Mouse (Mus musculus): ENCODE results near the gene Fli1. TPM values are rescaled to one million over a fixed set of nuclear protein-coding genes. Genes with fewer than 3 reads are reported as not detected.

Gene Fli1
- polyA plus RNA-seq, 1 experiment from 2014 or later = 3.6 TPM

DNA sequence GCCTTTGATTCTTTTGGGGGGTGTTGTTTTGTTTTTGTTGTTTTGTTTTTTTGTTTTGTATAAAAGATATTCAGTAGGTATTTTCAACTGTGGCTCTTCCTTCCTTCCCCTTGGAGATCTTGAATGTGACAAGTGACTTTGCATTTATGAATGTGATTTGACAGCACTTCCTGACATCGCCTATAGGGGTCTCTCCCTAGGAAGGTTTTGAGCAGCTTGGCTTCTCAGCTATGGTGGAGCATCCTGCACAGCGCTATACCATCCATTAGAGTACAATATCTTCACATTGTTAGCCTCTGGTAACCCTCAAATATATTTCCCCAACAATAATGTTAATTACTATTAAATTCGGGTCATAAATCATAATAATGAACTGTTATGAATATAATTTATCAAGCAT, 96.9 kb downstream of the Fli1 start:
- no peak for ATAC-seq (ENCODE audit: low read depth)
- no peaks in the 10 kb centered on the region for H3K9me3 ChIP-seq (ENCODE audit: control insufficient read depth, low read length)
- WGBS = 52% methylated on average over 3 of the region's 3 CpGs

DNA sequence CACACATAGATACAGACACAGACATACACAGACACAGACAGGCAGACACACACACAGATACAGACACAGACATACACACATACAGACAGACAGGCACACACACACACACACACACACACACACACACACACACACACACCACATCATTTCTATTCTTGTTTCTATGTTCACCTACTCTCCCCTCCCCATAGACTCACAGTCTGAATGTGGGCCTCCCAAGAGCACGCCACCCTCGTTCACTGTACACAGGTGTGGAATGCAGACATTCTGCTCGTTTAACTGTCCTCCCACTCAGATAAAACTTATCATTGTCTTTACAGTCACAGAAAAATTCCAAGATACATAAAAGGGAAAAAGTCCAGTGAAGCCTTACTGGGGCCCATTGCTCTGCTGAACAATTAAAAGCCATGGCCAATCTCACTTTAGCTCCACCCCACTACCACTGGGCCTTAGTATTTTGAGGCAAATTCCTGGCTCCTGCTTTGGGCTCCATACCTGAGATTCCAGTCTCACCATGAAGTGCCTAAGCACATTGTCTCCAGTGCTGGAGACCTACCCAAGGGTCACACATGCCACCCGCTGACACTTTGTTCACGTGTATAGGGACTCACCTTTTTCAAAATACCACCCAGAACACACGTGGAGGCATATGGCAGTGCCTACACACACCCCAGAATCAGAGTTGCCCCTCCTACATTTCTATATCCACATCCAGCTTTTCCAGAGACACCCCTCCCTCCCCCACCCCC, 98.0 kb downstream of the Fli1 start:
- Histone ChIP-seq H3K27me3 (ENCODE audit: control insufficient read depth, insufficient read depth, low read length) (no peaks in the 10 kb centered on the region), H3K9me3 (ENCODE audit: control insufficient read depth, low read length) (no peaks in the 10 kb centered on the region), H3K4me1 (ENCODE audit: control insufficient read depth, insufficient read depth, low read length) (no peaks in the 10 kb centered on the region), H3K4me3 (ENCODE audit: low read depth, low read length) (no peak overlapping the region), H3K4me2 (ENCODE audit: low read depth, low read length) (no peak overlapping the region), H3K27ac (ENCODE audit: low read depth, low read length) (no peak overlapping the region), H3K9ac (replicated peaks; ENCODE audit: low read depth, low read length) (no peak overlapping the region), H3K36me3 (ENCODE audit: control insufficient read depth, insufficient read depth, low read length) (no peaks in the 10 kb centered on the region)
- no peak for ATAC-seq (ENCODE audit: low read depth)
- WGBS = 86% methylated on average over 6 of the region's 6 CpGs

More for the DNA sequence above, 96.9 kb downstream of the Fli1 start:
- Histone ChIP-seq H3K27ac (ENCODE audit: low read depth, low read length) (no peak overlapping the region), H3K9ac (replicated peaks; ENCODE audit: low read depth, low read length) (no peak overlapping the region), H3K4me3 (ENCODE audit: low read depth, low read length) (no peak overlapping the region), H3K36me3 (ENCODE audit: control insufficient read depth, insufficient read depth, low read length) (no peaks in the 10 kb centered on the region), H3K4me2 (ENCODE audit: low read depth, low read length) (no peak overlapping the region), H3K27me3 (ENCODE audit: control insufficient read depth, insufficient read depth, low read length) (no peaks in the 10 kb centered on the region), H3K4me1 (ENCODE audit: control insufficient read depth, insufficient read depth, low read length) (no peaks in the 10 kb centered on the region)

DNA sequence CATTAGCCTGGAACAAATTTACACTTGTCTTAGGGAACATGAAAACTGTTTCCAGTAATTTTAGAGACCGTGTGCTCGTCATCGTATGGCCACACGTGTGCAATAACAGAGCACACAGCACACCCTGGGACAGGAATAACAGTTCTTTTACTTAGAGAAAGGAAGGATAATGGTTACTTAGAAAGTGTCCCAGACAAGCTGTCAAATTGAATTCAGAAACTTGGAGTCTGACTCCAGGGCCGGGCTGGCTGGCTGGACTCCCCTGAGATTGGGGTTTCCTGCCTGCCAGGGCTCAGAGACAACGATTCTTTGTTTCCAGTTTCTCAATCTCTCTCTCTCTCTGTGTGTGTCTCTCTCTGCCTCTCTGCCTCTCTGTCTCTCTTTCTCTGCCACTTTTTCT, 98.8 kb downstream of the Fli1 start:
- Histone ChIP-seq H3K9ac (replicated peaks; ENCODE audit: low read depth, low read length) (no peak overlapping the region), H3K4me3 (ENCODE audit: low read depth, low read length) (no peak overlapping the region), H3K36me3 (ENCODE audit: control insufficient read depth, insufficient read depth, low read length) (no peaks in the 10 kb centered on the region), H3K4me1 (ENCODE audit: control insufficient read depth, insufficient read depth, low read length) (no peaks in the 10 kb centered on the region), H3K27me3 (ENCODE audit: control insufficient read depth, insufficient read depth, low read length) (no peaks in the 10 kb centered on the region), H3K4me2 (ENCODE audit: low read depth, low read length) (no peak overlapping the region), H3K9me3 (ENCODE audit: control insufficient read depth, low read length) (no peaks in the 10 kb centered on the region), H3K27ac (ENCODE audit: low read depth, low read length) (no peak overlapping the region)
- 54% methylated on average over 6 of the region's 6 CpGs for WGBS
- no peak for ATAC-seq (ENCODE audit: low read depth)

DNA sequence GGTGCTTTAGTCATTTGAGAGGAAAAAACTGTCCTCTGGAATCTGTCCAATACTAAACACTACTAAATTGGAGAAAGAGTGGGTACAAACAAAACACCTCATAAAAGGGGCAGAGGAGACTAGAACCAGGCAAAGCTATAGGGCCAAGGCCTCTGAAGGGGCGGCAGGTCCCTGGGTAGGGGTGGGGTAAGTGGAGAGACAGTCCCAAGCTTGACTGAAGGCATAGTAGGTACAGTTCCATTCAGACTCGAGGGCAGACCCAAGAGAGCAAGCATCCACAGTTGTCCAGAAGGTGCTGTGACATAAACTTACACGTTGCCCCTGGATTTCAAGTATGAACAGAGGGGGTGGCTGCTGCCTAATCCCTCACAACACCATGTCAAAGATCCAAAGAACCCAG, 99.5 kb downstream of the Fli1 start:
- 68% methylated on average over 3 of the region's 3 CpGs for WGBS
- Histone ChIP-seq H3K9ac (replicated peaks; ENCODE audit: low read depth, low read length) (no peak overlapping the region), H3K9me3 (ENCODE audit: control insufficient read depth, low read length) (no peaks in the 10 kb centered on the region), H3K27ac (ENCODE audit: low read depth, low read length) (no peak overlapping the region), H3K27me3 (ENCODE audit: control insufficient read depth, insufficient read depth, low read length) (no peaks in the 10 kb centered on the region), H3K36me3 (ENCODE audit: control insufficient read depth, insufficient read depth, low read length) (no peaks in the 10 kb centered on the region), H3K4me1 (ENCODE audit: control insufficient read depth, insufficient read depth, low read length) (no peaks in the 10 kb centered on the region), H3K4me3 (ENCODE audit: low read depth, low read length) (no peak overlapping the region), H3K4me2 (ENCODE audit: low read depth, low read length) (no peak overlapping the region)
- no peak for ATAC-seq (ENCODE audit: low read depth)

DNA sequence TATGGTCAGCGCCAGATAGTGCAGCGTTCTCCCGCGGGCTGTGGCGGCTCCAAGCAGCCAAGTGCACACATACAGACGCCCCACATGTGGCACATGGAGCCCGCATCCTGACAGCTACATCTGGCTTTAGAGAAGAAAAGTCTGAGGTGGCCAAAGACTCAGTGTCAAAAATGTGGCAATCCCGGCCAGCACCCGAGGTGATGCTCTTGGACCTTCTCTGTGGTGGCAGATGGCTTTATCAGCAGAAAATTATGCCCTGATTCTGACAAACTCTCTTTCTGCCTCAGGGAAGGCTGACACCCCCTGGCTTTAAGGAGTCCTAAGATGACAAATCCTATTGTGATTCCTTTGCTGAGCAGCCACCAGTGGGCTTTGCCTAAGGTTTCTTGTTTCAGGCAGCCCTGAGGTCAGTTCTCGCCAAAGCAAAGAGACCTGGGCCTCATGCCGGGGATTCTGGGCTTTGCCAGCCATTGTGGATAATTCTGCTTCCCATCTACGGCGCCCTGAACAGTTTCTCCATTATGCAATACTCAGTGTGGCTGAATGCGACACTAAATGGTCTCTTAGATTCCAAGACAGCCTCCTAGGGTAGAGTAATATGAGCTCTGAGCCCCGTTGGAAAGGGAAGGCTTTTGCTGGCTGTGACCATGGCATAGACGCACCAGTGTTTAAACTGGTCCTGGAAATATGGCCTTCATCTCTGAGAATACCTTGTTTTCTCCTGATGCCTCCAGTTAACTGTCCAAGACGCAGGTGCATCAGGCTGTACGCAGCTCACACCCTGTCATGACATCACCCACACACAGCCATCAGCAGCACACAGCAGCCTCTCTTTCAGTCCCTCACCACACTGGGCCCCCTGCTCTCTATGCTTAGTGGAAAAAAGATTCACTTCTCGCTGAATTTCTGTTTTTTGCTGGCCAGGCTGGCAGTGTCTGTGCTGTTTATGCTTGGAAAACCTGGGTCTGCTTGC, 108.1 kb downstream of the Fli1 start:
- Histone ChIP-seq H3K4me2 (ENCODE audit: low read depth, low read length) (no peak overlapping the region), H3K27ac (ENCODE audit: low read depth, low read length) (no peak overlapping the region), H3K4me1 (ENCODE audit: control insufficient read depth, insufficient read depth, low read length) (no peaks in the 10 kb centered on the region), H3K9me3 (ENCODE audit: control insufficient read depth, low read length) (no peaks in the 10 kb centered on the region), H3K4me3 (ENCODE audit: low read depth, low read length) (no peak overlapping the region), H3K27me3 (ENCODE audit: control insufficient read depth, insufficient read depth, low read length) (no peaks in the 10 kb centered on the region), H3K36me3 (ENCODE audit: control insufficient read depth, insufficient read depth, low read length) (no peaks in the 10 kb centered on the region), H3K9ac (replicated peaks; ENCODE audit: low read depth, low read length) (no peak overlapping the region)
- 72% methylated on average over 19 of the region's 19 CpGs for WGBS
- no peak for ATAC-seq (ENCODE audit: low read depth)

DNA sequence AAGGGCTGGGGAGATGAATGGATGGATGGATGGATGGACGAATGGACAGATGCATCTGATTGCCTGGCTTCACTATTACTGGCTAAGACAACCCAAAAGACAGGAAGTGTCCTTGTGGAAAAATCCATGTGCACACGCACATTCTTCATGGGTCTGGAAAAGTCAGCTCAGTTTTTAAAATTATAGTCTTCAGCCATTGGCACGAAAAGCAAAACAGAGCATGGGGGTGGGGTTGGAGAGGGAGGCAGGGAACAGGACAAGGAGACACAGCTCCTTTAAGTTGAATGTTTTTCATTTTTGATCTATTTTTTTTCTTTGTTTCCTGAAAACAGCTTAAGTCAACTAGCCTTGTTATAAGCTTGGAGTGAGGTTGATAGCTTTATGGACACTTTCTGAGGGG, 111.6 kb downstream of the Fli1 start:
- H3K9ac ChIP-seq (replicated peaks; ENCODE audit: low read depth, low read length) = no peak overlapping the region
- no peak for ATAC-seq (ENCODE audit: low read depth)
- WGBS = 79% methylated on average over 3 of the region's 3 CpGs

DNA sequence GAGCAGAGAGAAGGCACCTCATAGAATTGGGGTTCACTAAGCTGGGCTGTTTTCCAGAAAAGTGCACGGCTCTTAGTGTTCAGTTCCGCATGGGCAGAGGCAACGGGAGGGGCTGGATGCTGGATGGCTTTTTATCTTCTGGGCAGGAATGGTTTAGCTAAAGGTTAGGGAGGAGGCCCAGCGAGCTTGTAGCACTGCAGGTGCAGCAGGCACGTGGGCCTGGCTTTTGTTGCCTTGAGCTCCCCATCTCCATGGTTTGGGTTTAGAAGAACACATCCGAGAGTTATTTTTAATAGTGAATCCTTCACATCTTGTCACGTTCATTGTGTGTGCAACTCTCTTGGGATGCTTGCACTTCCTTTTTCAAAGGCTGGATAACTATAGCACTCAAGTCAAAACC, 117.3 kb downstream of the Fli1 start:
- no peak overlapping the region for H3K4me2 ChIP-seq (ENCODE audit: low read depth, low read length)
- H3K27me3 ChIP-seq (ENCODE audit: control insufficient read depth, insufficient read depth, low read length) = no peaks in the 10 kb centered on the region
- 81% methylated on average over 7 of the region's 7 CpGs for WGBS
- no peaks in the 10 kb centered on the region for H3K4me1 ChIP-seq (ENCODE audit: control insufficient read depth, insufficient read depth, low read length)
- ATAC-seq (ENCODE audit: low read depth) = no peak
- H3K9ac ChIP-seq (replicated peaks; ENCODE audit: low read depth, low read length) = no peak overlapping the region
- no peaks in the 10 kb centered on the region for H3K36me3 ChIP-seq (ENCODE audit: control insufficient read depth, insufficient read depth, low read length)
- no peaks in the 10 kb centered on the region for H3K9me3 ChIP-seq (ENCODE audit: control insufficient read depth, low read length)
- H3K4me3 ChIP-seq (ENCODE audit: low read depth, low read length) = no peak overlapping the region
- no peak overlapping the region for H3K27ac ChIP-seq (ENCODE audit: low read depth, low read length)

More for the DNA sequence above, 111.6 kb downstream of the Fli1 start:
- no peak overlapping the region for H3K4me2 ChIP-seq (ENCODE audit: low read depth, low read length)
- no peak overlapping the region for H3K4me3 ChIP-seq (ENCODE audit: low read depth, low read length)
- H3K4me1 ChIP-seq (ENCODE audit: control insufficient read depth, insufficient read depth, low read length) = no peaks in the 10 kb centered on the region
- H3K36me3 ChIP-seq (ENCODE audit: control insufficient read depth, insufficient read depth, low read length) = no peaks in the 10 kb centered on the region
- no peak overlapping the region for H3K27ac ChIP-seq (ENCODE audit: low read depth, low read length)
- H3K9me3 ChIP-seq (ENCODE audit: control insufficient read depth, low read length) = no peaks in the 10 kb centered on the region
- H3K27me3 ChIP-seq (ENCODE audit: control insufficient read depth, insufficient read depth, low read length) = no peaks in the 10 kb centered on the region

DNA sequence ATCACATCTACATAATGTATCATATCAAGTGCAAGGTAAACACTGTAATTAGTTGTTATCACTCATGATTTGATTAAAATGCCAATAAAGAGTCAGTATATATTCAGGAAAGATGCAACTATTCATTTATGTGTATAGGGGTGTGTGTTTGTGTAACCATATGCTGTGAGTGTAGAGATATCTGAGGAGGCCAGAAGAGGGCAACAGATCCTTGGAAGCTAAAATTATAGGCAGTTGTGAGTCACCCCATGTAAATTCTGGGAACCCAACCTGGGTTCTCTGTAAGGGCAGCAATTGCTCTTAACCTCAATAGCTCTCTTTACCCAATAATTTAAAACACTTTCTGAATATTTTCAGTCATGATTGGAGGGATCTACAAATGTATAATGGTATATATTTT, 122.0 kb downstream of the Fli1 start:
- 0 out of 2 replicates have a peak, but pooled peaks cover 2% of the 10 kb centered on the region for H3K27me3 ChIP-seq (ENCODE audit: control insufficient read depth, insufficient read depth, low read length)
- H3K4me2 ChIP-seq (ENCODE audit: low read depth, low read length) = no peak overlapping the region
- ATAC-seq (ENCODE audit: low read depth) = no peak
- no peak overlapping the region for H3K4me3 ChIP-seq (ENCODE audit: low read depth, low read length)
- H3K9ac ChIP-seq (replicated peaks; ENCODE audit: low read depth, low read length) = no peak overlapping the region
- H3K9me3 ChIP-seq (ENCODE audit: control insufficient read depth, low read length) = no peaks in the 10 kb centered on the region
- H3K27ac ChIP-seq (ENCODE audit: low read depth, low read length) = no peak overlapping the region
- no peaks in the 10 kb centered on the region for H3K36me3 ChIP-seq (ENCODE audit: control insufficient read depth, insufficient read depth, low read length)
- H3K4me1 ChIP-seq (ENCODE audit: control insufficient read depth, insufficient read depth, low read length) = no peaks in the 10 kb centered on the region

Data from neural tube, embryonic 14.5 days (tissue).